Mouse (Mus musculus): Measurements from ENCODE around the gene Tmem143. TPM values are rescaled to one million over a fixed set of nuclear protein-coding genes. Genes with fewer than 3 reads are reported as not detected.
A peak's percentile ranks its signal among the peaks of the same experiment; 100 is the strongest.

Tmem143 gene
- polyA plus RNA-seq (2012; rRNA removed) = 35.5 and 41.9 TPM in 2 replicates

- peak; percentile 95 for DNase-seq
- TF ChIP-seq POLR2A (IDR thresholded peaks at IDR 0.05; ENCODE audit: borderline replicate concordance, extremely low read depth, low read depth, low read length) (peak; percentile 95; the same call in 1 of the 2 replicates), CTCF (IDR thresholded peaks at IDR 0.05; ENCODE audit: insufficient read depth, low read length) (no peak)
- Histone ChIP-seq H3K4me1 (ENCODE audit: control insufficient read depth, insufficient read depth, low read length) (0 out of 2 replicates have a peak, but pooled peaks cover 3% of the 10 kb centered on the region), H3K4me3 (replicated peaks; ENCODE audit: extremely low read depth, low read depth, low read length) (peak within 1 kb of the TSS; percentile 69)
- WGBS = 1% methylated on average over 40 of the region's 40 CpGs
Observed at GRCm38 (mm10) chr7:45896517-45897257, at the start of gene Tmem143, which contains the start of gene Syngr4. TSS of gene Tmem143 (plus strand) at chr7:45896941. TSS of gene Syngr4 (minus strand) at chr7:45896714.

GRCm38 (mm10) chr7:45848447-45849027 lies 48.2 kb upstream of the Tmem143 start:
- Histone ChIP-seq H3K4me3 (replicated peaks; ENCODE audit: extremely low read depth, low read depth, low read length) (no peak overlapping the region), H3K4me1 (ENCODE audit: control insufficient read depth, insufficient read depth, low read length) (no peaks in the 10 kb centered on the region)
- 22% methylated on average over 6 of the region's 6 CpGs for WGBS
- no peak for TF ChIP-seq CTCF (IDR thresholded peaks at IDR 0.05; ENCODE audit: insufficient read depth, low read length)
- TF ChIP-seq POLR2A (IDR thresholded peaks at IDR 0.05; ENCODE audit: borderline replicate concordance, extremely low read depth, low read depth, low read length) = no peak
- no peak for DNase-seq

GRCm38 (mm10) chr7:45850661-45851060 lies 46.1 kb upstream of the Tmem143 start:
- Histone ChIP-seq H3K4me3 (replicated peaks; ENCODE audit: extremely low read depth, low read depth, low read length) (no peak overlapping the region), H3K4me1 (ENCODE audit: control insufficient read depth, insufficient read depth, low read length) (no peaks in the 10 kb centered on the region)
- WGBS = 51% methylated on average over 3 of the region's 3 CpGs
- no peak for TF ChIP-seq CTCF (IDR thresholded peaks at IDR 0.05; ENCODE audit: insufficient read depth, low read length)
- no peak for TF ChIP-seq POLR2A (IDR thresholded peaks at IDR 0.05; ENCODE audit: borderline replicate concordance, extremely low read depth, low read depth, low read length)
- no peak for DNase-seq

- no peak for DNase-seq
- 78% methylated on average over 12 of the region's 12 CpGs for WGBS
- Histone ChIP-seq H3K4me1 (ENCODE audit: control insufficient read depth, insufficient read depth, low read length) (no peaks in the 10 kb centered on the region), H3K4me3 (replicated peaks; ENCODE audit: extremely low read depth, low read depth, low read length) (no peak overlapping the region)
- no peak for TF ChIP-seq POLR2A (IDR thresholded peaks at IDR 0.05; ENCODE audit: borderline replicate concordance, extremely low read depth, low read depth, low read length)
- TF ChIP-seq CTCF (IDR thresholded peaks at IDR 0.05; ENCODE audit: insufficient read depth, low read length) = no peak
Observed at GRCm38 (mm10) chr7:45853089-45853488, 43.7 kb upstream of the Tmem143 start.

GRCm38 (mm10) chr7:45856950-45857901 lies 39.5 kb upstream of the Tmem143 start:
- H3K4me1 ChIP-seq (ENCODE audit: control insufficient read depth, insufficient read depth, low read length) = no peaks in the 10 kb centered on the region; the same call in 1 of the 2 replicates
- peak overlapping the region; percentile 38 for H3K4me3 ChIP-seq (replicated peaks; ENCODE audit: extremely low read depth, low read depth, low read length)
- WGBS = 10% methylated on average over 30 of the region's 30 CpGs
- DNase-seq = peak; percentile 37
- no peak for TF ChIP-seq POLR2A (IDR thresholded peaks at IDR 0.05; ENCODE audit: borderline replicate concordance, extremely low read depth, low read depth, low read length)
- no peak for TF ChIP-seq CTCF (IDR thresholded peaks at IDR 0.05; ENCODE audit: insufficient read depth, low read length)

- 51% methylated on average over 4 of the region's 4 CpGs for WGBS
- Histone ChIP-seq H3K4me1 (ENCODE audit: control insufficient read depth, insufficient read depth, low read length) (no peaks in the 10 kb centered on the region; the same call in 1 of the 2 replicates), H3K4me3 (replicated peaks; ENCODE audit: extremely low read depth, low read depth, low read length) (no peak overlapping the region)
- DNase-seq = no peak
- no peak for TF ChIP-seq CTCF (IDR thresholded peaks at IDR 0.05; ENCODE audit: insufficient read depth, low read length)
- TF ChIP-seq POLR2A (IDR thresholded peaks at IDR 0.05; ENCODE audit: borderline replicate concordance, extremely low read depth, low read depth, low read length) = no peak
Observed at GRCm38 (mm10) chr7:45859008-45859407, 37.7 kb upstream of the Tmem143 start.

- Histone ChIP-seq H3K4me1 (ENCODE audit: control insufficient read depth, insufficient read depth, low read length) (peaks cover 2% of the 10 kb centered on the region; the same call in 1 of the 2 replicates), H3K4me3 (replicated peaks; ENCODE audit: extremely low read depth, low read depth, low read length) (no peak overlapping the region)
- DNase-seq = no peak
- no peak for TF ChIP-seq CTCF (IDR thresholded peaks at IDR 0.05; ENCODE audit: insufficient read depth, low read length)
- 85% methylated on average over 7 of the region's 7 CpGs for WGBS
Observed at GRCm38 (mm10) chr7:45862804-45863203, 33.9 kb upstream of the Tmem143 start.

- no peak for TF ChIP-seq CTCF (IDR thresholded peaks at IDR 0.05; ENCODE audit: insufficient read depth, low read length)
- no peak for TF ChIP-seq POLR2A (IDR thresholded peaks at IDR 0.05; ENCODE audit: borderline replicate concordance, extremely low read depth, low read depth, low read length)
- peaks cover 2% of the 10 kb centered on the region; the same call in 1 of the 2 replicates for H3K4me1 ChIP-seq (ENCODE audit: control insufficient read depth, insufficient read depth, low read length)
- DNase-seq = no peak
- no peak overlapping the region for H3K4me3 ChIP-seq (replicated peaks; ENCODE audit: extremely low read depth, low read depth, low read length)
- 58% methylated on average over 3 of the region's 3 CpGs for WGBS
Observed at GRCm38 (mm10) chr7:45864435-45864834, 32.3 kb upstream of the Tmem143 start.

Measured in lung, adult 2 months (tissue).